Mouse (Mus musculus) erythroblast, adult 5-6 weeks (primary cell): ENCODE measurements around the gene Nr2f2. TPM values are rescaled to one million over a fixed set of nuclear protein-coding genes. Genes with fewer than 3 reads are reported as not detected.

Experiments
- ATAC-seq: replicated peaks from 2 replicates; pipeline ENCODE4 v1.8.0; 2016; ENCODE audit warnings: moderate number of reproducible peaks, mild to moderate bottlenecking, moderate TSS enrichment, inconsistent platforms; ENCODE audit not compliant: poor library complexity, low FRiP score, severe bottlenecking
- total RNA-seq, 2 experiments: library from RNA; stranded (forward) in 1 of 2; stranded (reverse) in 1 of 2; fragments of 150-400 nt in 1 of 2; fragments of 200-764, 138-1000 nt in 1 of 2; gene quantifications; 2 replicates each; pipeline versions ENCODE4 v1.2.3 to v1.2.4; 2015 to 2017; ENCODE audit warnings: low replicate concordance in 2 of 2

Gene Nr2f2
- total RNA-seq, 2 experiments from 2014 or later = not detected

- no peak for ATAC-seq
Observed at GRCm38 (mm10) chr7:70336571-70337240, 29.8 kb downstream of the Nr2f2 start.

GRCm38 (mm10) chr7:70336126-70336525 is 30.4 kb downstream of the Nr2f2 start:
- no peak for ATAC-seq

DNA sequence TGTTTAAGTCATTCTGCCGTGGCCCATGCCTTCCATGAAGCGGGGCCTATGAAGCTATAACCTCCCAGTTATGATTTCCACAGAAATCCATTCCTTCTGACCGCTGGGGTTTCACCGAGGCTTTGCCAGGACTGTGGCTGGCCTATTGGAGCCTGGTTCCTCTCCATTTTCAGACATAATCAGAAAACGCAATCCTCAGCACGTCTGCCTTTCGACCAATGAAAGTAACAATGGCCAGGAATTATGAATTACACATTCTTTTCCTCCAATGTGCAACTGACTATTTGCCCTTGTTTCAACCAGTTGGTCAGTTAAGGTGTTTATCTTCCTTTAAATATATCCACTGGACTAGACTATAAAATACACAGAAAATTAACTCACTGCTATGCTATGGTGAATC is 31.1 kb downstream of the Nr2f2 start:
- ATAC-seq = no peak

GRCm38 (mm10) chr7:70334836-70335235 is 31.7 kb downstream of the Nr2f2 start:
- ATAC-seq = no peak

DNA sequence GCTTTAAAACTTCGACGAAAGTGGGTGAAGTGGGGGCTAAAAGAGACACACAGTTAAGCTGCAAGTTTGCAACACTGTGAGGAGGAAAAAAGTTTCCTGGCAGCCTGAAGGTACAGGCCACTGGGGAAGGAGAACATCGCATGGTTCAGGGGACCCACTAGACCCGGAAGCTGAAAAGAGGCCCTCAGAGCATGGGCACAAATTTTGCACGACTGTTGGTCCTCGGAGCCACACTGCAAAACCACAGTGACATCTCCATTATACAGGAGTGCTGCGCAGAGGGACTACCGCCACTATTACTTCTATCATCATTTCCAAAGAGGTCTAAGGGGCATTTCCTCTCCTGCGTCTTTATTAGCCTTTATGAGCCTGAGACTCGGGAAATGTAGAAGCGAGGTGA is 32.7 kb downstream of the Nr2f2 start:
- ATAC-seq = no peak

- no peak for ATAC-seq
Observed at GRCm38 (mm10) chr7:70332926-70333664, 33.4 kb downstream of the Nr2f2 start.

GRCm38 (mm10) chr7:70332064-70332850 is 34.3 kb downstream of the Nr2f2 start:
- ATAC-seq = no peak

DNA sequence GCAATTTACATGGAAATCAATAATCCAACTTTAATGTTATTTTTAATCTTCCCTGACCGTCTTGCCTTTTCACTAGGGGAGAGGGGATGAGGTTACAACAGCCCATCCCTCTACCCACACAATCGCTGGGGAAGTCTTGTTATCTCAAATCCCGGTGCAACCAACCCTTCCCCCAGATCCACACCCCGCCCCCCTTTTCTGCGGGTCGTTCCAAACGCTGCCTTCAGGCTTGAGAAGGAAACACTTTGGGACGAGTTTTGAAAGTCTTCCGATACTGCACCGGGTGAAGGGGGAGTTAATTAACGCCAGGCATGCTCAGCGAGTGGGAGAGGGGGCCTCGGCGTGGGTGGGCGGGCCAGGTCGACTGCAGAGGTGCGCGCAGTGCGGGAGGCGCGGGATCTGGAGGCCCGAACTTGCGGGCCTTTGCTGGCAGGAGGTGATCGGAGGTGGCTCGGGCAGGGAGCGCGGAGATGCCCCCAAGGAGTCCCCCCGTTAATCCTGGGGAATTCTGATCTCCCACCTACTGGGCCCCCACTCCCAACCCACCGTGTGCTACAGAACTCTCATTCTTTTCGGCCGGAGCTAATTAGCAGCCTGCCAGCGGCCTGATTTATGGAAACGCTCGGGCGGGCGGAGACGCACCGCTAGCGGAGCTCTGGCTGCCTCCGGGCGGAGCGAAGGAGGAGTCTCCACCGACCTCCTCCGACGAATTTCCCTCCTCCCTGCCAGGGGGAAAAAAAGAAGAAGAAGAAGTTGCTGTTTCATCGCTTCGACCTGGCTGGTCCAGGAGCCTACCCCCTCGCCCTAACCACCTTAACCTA is 35.1 kb downstream of the Nr2f2 start:
- ATAC-seq = no peak

GRCm38 (mm10) chr7:70330761-70331242 is 35.7 kb downstream of the Nr2f2 start:
- ATAC-seq = no peak

DNA sequence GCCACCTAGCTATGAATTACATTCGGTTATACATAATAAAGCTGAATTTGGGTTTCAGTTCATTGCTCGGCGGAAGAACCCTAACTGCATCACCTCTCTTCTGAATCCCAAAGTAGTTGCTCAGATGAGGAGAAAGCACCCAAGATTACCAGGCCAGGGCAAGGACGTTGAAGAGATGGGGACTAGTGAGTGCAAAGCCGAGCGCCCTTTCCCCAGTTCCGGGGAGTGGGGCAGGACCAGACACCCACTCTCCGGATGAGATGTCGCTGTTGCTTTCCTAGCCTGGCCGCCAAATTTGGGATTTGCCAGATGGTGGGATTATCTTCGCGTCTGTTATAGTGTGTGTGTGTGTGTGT is 36.4 kb downstream of the Nr2f2 start:
- no peak for ATAC-seq

GRCm38 (mm10) chr7:70329521-70330206 is 36.9 kb downstream of the Nr2f2 start:
- no peak for ATAC-seq

- ATAC-seq = no peak
Observed at GRCm38 (mm10) chr7:70329037-70329516, 37.5 kb downstream of the Nr2f2 start.

DNA sequence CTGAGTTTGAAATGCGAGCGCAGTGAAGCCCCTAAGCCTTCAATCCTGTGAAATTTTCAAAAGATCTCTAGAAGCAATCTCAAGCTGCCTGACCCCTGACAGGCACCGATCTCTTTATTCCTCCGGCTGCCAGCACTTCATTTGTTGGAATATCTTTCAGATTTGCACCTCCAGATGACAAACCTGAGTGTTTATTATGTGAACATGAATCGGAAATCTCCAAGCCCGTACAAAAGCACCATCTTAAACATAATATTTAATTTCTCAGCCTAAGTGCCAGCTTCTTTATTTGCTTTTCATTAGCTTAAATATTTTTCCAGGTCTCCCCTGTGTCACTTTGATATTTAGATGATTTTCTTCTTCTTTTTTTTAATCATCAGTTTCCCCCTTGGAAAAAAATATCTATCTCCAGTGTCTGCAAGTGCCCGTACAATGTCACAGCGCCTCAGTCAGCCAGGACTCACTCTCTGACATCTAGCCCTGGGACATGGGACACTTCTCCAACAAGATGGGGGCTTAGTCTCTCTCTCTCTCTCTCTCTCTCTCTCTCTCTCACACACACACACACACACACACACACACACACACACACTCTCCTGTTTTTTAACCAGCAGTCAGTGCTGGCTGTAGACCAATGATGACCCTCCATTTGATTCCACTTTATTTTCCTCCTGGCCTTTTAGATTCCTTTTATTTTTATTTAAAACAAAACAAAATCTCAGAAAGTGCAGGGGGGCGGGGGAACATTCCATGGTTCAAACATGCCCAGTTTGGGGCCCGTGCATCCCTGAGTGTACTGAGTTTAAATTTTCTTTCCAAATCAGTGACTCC is 38.1 kb downstream of the Nr2f2 start:
- no peak for ATAC-seq

- ATAC-seq = no peak
Observed at GRCm38 (mm10) chr7:70327191-70327590, 39.3 kb downstream of the Nr2f2 start.

GRCm38 (mm10) chr7:70326176-70327035 is 40.1 kb downstream of the Nr2f2 start:
- ATAC-seq = no peak

GRCm38 (mm10) chr7:70325381-70325780 is 41.2 kb downstream of the Nr2f2 start:
- no peak for ATAC-seq

DNA sequence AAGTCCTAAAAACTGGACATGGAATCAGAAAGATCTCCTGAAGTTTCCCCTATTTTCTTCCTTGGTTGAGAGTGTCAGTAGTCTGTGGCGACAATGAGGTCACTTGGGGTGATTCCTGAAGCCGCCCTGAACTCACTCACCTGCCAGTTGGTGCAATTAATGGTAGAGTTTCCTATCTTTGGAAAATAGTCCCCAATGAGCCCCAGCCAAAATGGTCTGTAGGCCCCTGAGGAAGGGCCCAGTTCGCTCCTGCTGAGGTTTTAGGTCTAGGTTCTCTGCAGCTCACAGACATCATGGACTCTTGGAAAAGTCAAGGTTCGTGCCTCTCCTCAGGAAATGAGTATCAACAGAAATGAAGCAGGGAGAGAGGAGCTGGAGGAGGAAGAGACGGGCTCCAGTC is 42.0 kb downstream of the Nr2f2 start:
- ATAC-seq = no peak
